Mouse (Mus musculus) lung, embryonic 15.5 days (tissue): ENCODE results near the gene Klf11. TPM values are rescaled to one million over a fixed set of nuclear protein-coding genes. Genes with fewer than 3 reads are reported as not detected.
"Not testable (repeated sequence)": the region's sequence is repeated elsewhere in the genome, so short reads cannot be mapped to it uniquely, and the experiment has no call there.

Experiments used
- ATAC-seq: fragments of 200-750 bp; cut with Nextera tagmentation; 2 replicates; pipeline ENCODE4 v1.8.0; 2017; ENCODE audit warnings: moderate number of reproducible peaks, borderline replicate concordance; ENCODE audit not compliant: low FRiP score, low TSS enrichment; ENCODE audit errors: extremely low read depth
- H3K27ac ChIP-seq: fragments of 300-500 bp; sonication (generic); 2 replicates; pipeline ENCODE4 v1.5.1; 2015; ENCODE audit warnings: moderate library complexity, mild to moderate bottlenecking, inconsistent platforms
- H3K27me3 ChIP-seq: fragments of 300-500 bp; sonication (generic); 2 replicates; pipeline ENCODE4 v1.6.1; 2015; ENCODE audit warnings: inconsistent platforms
- H3K36me3 ChIP-seq: fragments of 300-500 bp; sonication (generic); 2 replicates; pipeline ENCODE4 v1.6.1; 2015; ENCODE audit warnings: inconsistent platforms
- H3K4me1 ChIP-seq: fragments of 300-500 bp; sonication (generic); 2 replicates; pipeline ENCODE4 v1.6.1; 2015; ENCODE audit warnings: inconsistent platforms
- H3K4me2 ChIP-seq: fragments of 300-500 bp; sonication (generic); 2 replicates; pipeline ENCODE4 v1.6.1; 2015; ENCODE audit warnings: inconsistent platforms, mild to moderate bottlenecking, moderate library complexity
- H3K4me3 ChIP-seq: fragments of 300-500 bp; sonication (generic); 2 replicates; pipeline ENCODE4 v1.5.1; 2015; ENCODE audit warnings: mild to moderate bottlenecking, inconsistent platforms
- H3K9ac ChIP-seq: fragments of 300-500 bp; sonication (generic); 2 replicates; pipeline ENCODE4 v1.6.1; 2015; ENCODE audit warnings: inconsistent platforms
- H3K9me3 ChIP-seq: fragments of 300-500 bp; sonication (generic); 2 replicates; pipeline ENCODE4 v1.6.1; 2016; ENCODE audit warnings: inconsistent platforms
- WGBS: fragments of 180-500 bp; shearing (Covaris S2); methylation state at CpG from one replicate; pipeline ENCODE4 v1.1.7; 2015; 5-methylcytosine and 5-hydroxymethylcytosine counted together
- polyA plus RNA-seq: library from polyadenylated mRNA; unstranded; fragments of >200 nt; fragmentation: Nextera tagmentation; extraction: Ambion mirVana; gene quantifications from 2 replicates; pipeline ENCODE4 v1.2.1, GENCODE M21; 2015

The Klf11 gene
- polyA plus RNA-seq, 1 experiment from 2014 or later = 15.0 TPM

DNA sequence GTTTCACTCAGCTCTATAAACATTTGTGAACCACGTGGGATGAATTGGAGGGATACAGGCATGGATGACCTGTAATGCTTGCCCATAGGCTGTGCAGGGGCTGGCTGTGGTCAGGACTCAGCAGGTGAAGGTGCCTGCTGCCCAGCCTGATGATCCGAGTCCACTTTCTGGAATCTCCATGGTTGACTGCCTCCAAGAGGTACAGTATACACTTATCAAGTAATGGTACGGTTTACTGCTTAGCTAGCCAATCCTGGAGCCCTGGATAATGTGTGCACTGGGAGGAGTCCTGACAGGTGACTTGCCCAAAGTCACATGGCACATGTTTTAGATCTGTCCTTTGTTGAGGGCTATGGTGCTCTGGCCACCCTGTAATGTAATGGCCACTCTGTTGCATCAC, 39.3 kb downstream of the Klf11 start:
- ATAC-seq = no peak
- no peak overlapping the region for H3K4me2 ChIP-seq
- H3K4me1 ChIP-seq = peaks cover 4% of the 10 kb centered on the region; the same call in 1 of the 2 replicates
- no peak overlapping the region for H3K9ac ChIP-seq
- WGBS = 80% methylated on average over 3 of the region's 3 CpGs
- H3K27ac ChIP-seq = no peak overlapping the region
- no peaks in the 10 kb centered on the region for H3K9me3 ChIP-seq
- no peaks in the 10 kb centered on the region for H3K36me3 ChIP-seq
- no peak overlapping the region for H3K4me3 ChIP-seq
- no peaks in the 10 kb centered on the region for H3K27me3 ChIP-seq

DNA sequence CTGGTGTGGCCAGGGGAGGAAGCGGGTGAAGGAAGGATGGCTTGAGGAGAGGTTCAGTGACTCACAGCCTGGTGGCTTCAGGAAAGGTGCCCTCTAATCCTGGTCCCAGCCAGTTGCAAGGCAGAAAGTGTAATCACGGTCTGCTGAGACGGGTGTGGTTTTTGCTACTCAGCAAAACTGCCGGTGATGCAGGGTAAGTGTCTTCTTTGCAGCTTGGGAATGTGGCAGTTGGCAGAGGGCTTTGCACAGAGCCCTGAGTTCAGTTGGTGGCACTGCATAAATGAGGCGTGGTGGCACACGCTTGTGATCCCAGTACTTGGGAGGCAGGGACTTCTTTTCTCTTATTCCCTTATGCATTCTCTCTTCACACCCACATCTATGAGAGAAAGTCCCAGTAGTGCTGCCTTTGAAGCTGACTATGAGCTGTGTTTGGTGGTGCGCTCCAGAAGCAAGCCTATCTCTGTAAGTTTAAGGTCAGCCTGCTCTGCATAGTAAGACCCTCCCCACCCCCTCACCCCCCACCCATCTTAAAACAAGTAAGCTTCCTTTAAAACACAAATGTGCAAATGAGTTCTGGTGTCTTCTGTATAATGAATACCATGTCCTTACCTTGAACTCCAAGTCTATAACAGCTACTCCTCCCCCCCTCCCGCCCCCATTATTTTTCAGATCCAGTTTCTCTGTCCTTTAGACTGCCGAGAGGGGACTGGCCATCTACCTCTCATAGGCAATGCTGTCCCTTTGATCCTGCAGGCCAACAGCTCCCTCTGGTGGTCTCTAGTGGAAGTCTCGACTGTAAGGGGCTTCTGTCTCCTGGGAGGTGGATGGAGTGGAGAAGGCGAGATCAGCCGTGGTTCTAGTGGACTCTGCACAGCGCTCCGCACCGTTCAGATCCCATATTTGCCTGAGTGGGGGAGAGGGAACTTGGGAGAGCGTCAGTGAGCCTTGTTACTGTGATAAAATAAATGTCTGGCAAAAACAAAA, 45.7 kb downstream of the Klf11 start:
- Histone ChIP-seq H3K9ac (no peak overlapping the region), H3K4me1 (no peaks in the 10 kb centered on the region), H3K4me2 (no peak overlapping the region), H3K4me3 (no peak overlapping the region), H3K36me3 (no peaks in the 10 kb centered on the region), H3K27me3 (no peaks in the 10 kb centered on the region), H3K27ac (no peak overlapping the region), H3K9me3 (no peaks in the 10 kb centered on the region)
- 38% methylated on average over 16 of the region's 16 CpGs for WGBS
- ATAC-seq = peak; percentile 80; the same call in 1 of the 2 replicates

DNA sequence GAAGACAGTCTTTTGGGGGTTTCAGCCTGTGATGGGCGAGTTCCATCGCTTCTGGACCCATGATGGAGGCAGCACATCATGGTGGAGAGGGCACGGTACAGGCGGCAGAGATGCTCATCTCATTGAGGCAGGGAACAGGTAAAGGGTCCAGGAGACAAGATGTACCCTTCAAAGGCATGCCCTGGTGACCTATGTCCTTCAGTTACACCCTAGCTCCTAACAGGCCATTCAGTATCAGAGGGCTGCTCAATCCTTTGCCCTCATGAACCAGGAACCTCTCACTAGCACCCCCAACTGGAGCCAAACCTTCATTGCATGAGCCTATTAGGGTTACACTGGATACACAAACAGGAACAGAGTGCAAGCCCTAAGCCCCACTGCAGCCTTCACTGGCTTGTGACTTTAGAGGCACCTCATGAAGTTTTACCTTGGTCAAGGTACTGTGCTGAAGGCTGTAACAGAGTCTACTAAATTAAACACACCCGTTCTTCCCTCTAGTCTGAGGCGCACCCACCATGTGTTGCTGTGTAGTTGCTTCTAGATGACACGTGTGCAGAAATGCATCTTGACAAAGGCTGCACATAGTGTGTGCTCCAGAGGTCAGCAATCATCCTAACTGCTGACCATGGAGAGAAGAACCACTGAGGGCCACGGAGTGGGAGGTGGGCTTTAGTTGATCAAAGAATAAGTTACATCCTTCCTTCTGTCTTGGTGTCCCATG, 46.6 kb downstream of the Klf11 start:
- H3K4me1 ChIP-seq = no peaks in the 10 kb centered on the region
- no peaks in the 10 kb centered on the region for H3K27me3 ChIP-seq
- H3K27ac ChIP-seq = no peak overlapping the region
- no peak for ATAC-seq
- no peak overlapping the region for H3K9ac ChIP-seq
- no peaks in the 10 kb centered on the region for H3K9me3 ChIP-seq
- no peak overlapping the region for H3K4me3 ChIP-seq
- H3K4me2 ChIP-seq = no peak overlapping the region
- H3K36me3 ChIP-seq = no peaks in the 10 kb centered on the region
- WGBS = 54% methylated on average over 8 of the region's 8 CpGs

GRCm38 (mm10) chr12:24698514-24698913, 47.4 kb downstream of the Klf11 start:
- H3K9ac ChIP-seq = no peak overlapping the region
- no peaks in the 10 kb centered on the region for H3K36me3 ChIP-seq
- no peak for ATAC-seq
- H3K27ac ChIP-seq = no peak overlapping the region
- no peaks in the 10 kb centered on the region for H3K9me3 ChIP-seq
- 51% methylated on average over 3 of the region's 3 CpGs for WGBS
- no peaks in the 10 kb centered on the region for H3K27me3 ChIP-seq
- no peaks in the 10 kb centered on the region for H3K4me1 ChIP-seq
- H3K4me3 ChIP-seq = no peak overlapping the region
- H3K4me2 ChIP-seq = no peak overlapping the region

DNA sequence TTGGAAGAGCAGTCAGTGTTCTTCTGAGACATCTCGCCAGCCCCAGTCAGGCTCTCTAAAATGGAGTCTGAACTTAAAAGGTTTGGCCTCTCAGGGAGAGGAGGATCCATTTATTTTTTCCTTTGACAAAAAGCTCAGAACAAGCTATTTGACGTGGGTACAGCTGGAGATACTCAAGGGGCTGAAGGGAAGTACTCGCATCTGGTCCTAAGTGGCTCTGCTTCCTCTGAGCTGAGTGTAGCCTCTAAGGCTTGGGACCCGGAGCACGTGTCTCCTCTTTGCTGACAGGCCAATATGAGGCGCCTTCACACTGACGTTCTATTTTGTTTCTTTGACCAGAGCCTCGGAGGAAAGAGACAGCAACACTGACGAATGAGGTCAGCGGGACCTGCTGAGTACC, 48.5 kb downstream of the Klf11 start:
- 39% methylated on average over 10 of the region's 10 CpGs for WGBS
- H3K27ac ChIP-seq = no peak overlapping the region
- H3K36me3 ChIP-seq = no peaks in the 10 kb centered on the region
- H3K27me3 ChIP-seq = no peaks in the 10 kb centered on the region
- ATAC-seq = no peak
- H3K4me1 ChIP-seq = no peaks in the 10 kb centered on the region
- H3K4me3 ChIP-seq = no peak overlapping the region
- no peaks in the 10 kb centered on the region for H3K9me3 ChIP-seq
- no peak overlapping the region for H3K4me2 ChIP-seq
- H3K9ac ChIP-seq = no peak overlapping the region

DNA sequence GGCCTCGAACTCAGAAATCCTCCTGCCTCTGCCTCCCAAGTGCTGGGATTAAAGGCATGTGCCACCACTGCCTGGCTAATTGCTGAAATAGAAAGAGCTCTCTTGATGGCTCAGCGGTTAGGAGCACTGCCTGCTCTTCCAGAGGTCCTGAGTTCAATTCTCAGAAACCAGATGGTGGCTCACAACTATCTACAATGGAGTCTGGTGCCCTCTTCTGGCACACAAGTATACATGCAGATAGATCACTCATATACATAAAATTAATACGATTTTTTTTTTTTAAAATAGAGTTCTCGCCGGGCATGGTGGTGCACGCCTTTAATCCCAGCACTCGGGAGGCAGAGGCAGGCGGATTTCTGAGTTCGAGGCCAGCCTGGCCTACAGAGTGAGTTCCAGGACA, 50.5 kb downstream of the Klf11 start:
- not testable (repeated sequence) for H3K9ac ChIP-seq, H3K27me3 ChIP-seq, H3K4me3 ChIP-seq, H3K27ac ChIP-seq, H3K36me3 ChIP-seq, H3K4me2 ChIP-seq, H3K9me3 ChIP-seq, ATAC-seq, H3K4me1 ChIP-seq
- 84% methylated on average over 9 of the region's 9 CpGs for WGBS

DNA sequence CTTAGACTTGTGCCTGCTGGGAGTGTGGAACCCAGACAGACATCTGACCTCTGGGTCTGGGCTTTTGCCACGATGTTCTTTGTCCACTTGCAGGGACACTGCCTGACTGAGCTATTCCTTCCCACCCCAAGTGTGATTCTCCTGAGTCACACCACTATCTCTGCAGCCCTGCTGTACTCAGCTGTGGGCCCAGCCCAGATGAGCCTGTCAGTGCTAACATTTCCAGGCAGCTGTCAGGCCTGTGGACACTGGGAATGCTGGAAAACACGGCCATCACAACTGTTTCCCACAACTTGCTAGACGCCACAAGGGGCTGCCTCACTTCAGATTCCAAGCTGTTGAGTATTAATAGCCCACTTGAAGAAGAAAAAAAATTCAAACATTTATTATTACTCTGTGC, 51.9 kb downstream of the Klf11 start:
- no peak overlapping the region for H3K27ac ChIP-seq
- peaks cover 18% of the 10 kb centered on the region for H3K4me1 ChIP-seq
- H3K27me3 ChIP-seq = no peaks in the 10 kb centered on the region
- H3K4me2 ChIP-seq = no peak overlapping the region
- ATAC-seq = no peak
- no peaks in the 10 kb centered on the region for H3K36me3 ChIP-seq
- H3K4me3 ChIP-seq = no peak overlapping the region
- no peaks in the 10 kb centered on the region for H3K9me3 ChIP-seq
- no peak overlapping the region for H3K9ac ChIP-seq
- 49% methylated on average over 3 of the region's 3 CpGs for WGBS

DNA sequence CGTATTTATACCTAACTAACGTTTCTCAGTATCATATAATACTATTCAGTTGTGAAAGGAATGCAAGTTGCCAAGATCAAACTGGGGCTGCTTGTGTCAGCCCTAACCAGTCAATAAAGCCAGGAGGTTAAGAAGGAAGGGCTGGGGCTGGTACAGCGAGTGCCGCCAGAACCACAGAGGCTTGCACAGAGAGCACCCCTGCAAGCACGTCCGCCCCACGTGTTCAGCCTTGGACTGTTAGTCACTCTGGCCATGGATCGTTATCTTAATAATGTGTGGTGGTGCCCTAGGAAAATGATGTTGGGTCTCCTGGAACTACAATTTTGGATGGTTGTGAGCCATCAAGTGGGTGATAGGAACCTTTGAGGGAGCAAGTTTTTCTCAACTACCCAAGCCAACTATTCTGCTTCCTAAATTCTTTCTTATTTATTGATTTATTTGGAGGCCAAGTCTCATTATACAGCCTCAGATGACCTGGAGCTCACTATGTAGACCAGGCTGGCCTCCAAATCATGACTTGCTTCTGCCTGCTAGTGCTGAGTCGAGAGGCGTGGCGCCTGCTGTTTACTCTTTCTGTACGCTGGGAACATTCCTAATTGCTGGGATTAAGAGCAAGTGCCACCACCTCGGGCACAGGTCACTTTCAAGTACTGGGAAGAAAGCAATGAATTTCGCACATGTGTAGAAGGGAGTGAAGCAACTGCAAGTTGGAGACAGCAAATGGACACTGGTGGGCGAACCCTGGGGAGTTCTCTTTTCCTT, 54.6 kb downstream of the Klf11 start:
- H3K4me2 ChIP-seq = no peak overlapping the region
- WGBS = 81% methylated on average over 15 of the region's 15 CpGs
- ATAC-seq = no peak

GRCm38 (mm10) chr12:24706764-24707479, 55.8 kb downstream of the Klf11 start:
- peak overlapping the region; percentile 82 for H3K4me3 ChIP-seq
- peak; percentile 20; the same call in 1 of the 2 replicates for ATAC-seq
- peak overlapping the region; percentile 94 for H3K4me2 ChIP-seq
- peak overlapping the region; percentile 82 for H3K9ac ChIP-seq
- no peaks in the 10 kb centered on the region for H3K27me3 ChIP-seq
- H3K9me3 ChIP-seq = no peaks in the 10 kb centered on the region
- peaks cover 41% of the 10 kb centered on the region for H3K4me1 ChIP-seq
- peak overlapping the region; percentile 60 for H3K27ac ChIP-seq
- H3K36me3 ChIP-seq = peaks cover 9% of the 10 kb centered on the region
- WGBS = 1% methylated on average over 27 of the region's 27 CpGs

More for the DNA sequence above, 54.6 kb downstream of the Klf11 start:
- Histone ChIP-seq H3K27ac (no peak overlapping the region), H3K36me3 (no peaks in the 10 kb centered on the region; the same call in 1 of the 2 replicates), H3K4me3 (no peak overlapping the region), H3K4me1 (peaks cover 29% of the 10 kb centered on the region), H3K27me3 (no peaks in the 10 kb centered on the region), H3K9ac (no peak overlapping the region), H3K9me3 (no peaks in the 10 kb centered on the region)

DNA sequence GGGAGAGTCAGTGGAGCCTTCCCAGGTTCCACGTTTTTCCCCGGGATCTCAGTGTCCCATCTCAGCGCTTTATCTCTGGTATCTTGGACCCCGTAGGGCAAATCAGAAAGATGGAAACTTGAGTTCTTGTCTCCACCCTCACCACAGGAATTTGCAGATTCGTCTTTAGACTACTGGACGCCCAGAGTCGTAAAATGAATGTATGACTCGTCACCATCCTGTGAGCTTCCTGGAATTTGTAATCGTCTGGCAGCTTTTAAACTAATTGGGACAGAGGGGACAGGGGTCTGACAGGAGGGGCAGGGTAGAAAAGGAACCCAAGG, 56.4 kb downstream of the Klf11 start:
- H3K27me3 ChIP-seq = no peaks in the 10 kb centered on the region
- H3K4me3 ChIP-seq = peak overlapping the region; percentile 82
- peak overlapping the region; percentile 82 for H3K9ac ChIP-seq
- peak; percentile 2; the same call in 1 of the 2 replicates for ATAC-seq
- H3K4me2 ChIP-seq = peak overlapping the region; percentile 94
- H3K27ac ChIP-seq = peak overlapping the region; percentile 60
- H3K4me1 ChIP-seq = peaks cover 46% of the 10 kb centered on the region
- no peaks in the 10 kb centered on the region for H3K9me3 ChIP-seq
- WGBS = 1% methylated on average over 9 of the region's 9 CpGs
- peaks cover 15% of the 10 kb centered on the region for H3K36me3 ChIP-seq
